Mouse (Mus musculus): ENCODE results near the gene Gm12830. TPM values are rescaled to one million over a fixed set of nuclear protein-coding genes. Genes with fewer than 3 reads are reported as not detected.

Gene Gm12830
- polyA plus RNA-seq (2015; fragmentation: Illumina TruSeq; extraction: RNeasy Lipid Tissue Mini Kit (QIAGEN cat#74804); ENCODE audit: insufficient read depth, low read depth, low replicate concordance), result not detected

GRCm38 (mm10) chr4:114821567-114822192, at the start of gene Gm12830:
Gene Gm12830 (plus strand): TSS chr4:114821722.

Other genes with a start within 250 kb of the Gm12830 start
- not detected for gene Foxd2, start 87.2 kb downstream of the Gm12830 start, polyA plus RNA-seq (2015; fragmentation: Illumina TruSeq; extraction: RNeasy Lipid Tissue Mini Kit (QIAGEN cat#74804); ENCODE audit: insufficient read depth, low read depth, low replicate concordance)
- gene Foxe3, start 104.3 kb downstream of the Gm12830 start, polyA plus RNA-seq (2015; fragmentation: Illumina TruSeq; extraction: RNeasy Lipid Tissue Mini Kit (QIAGEN cat#74804); ENCODE audit: insufficient read depth, low read depth, low replicate concordance), result not detected
- 9.2 TPM for gene Cmpk1, start 165.5 kb downstream of the Gm12830 start, polyA plus RNA-seq (2015; fragmentation: Illumina TruSeq; extraction: RNeasy Lipid Tissue Mini Kit (QIAGEN cat#74804); ENCODE audit: insufficient read depth, low read depth, low replicate concordance)
- not detected for gene Stil, start 178.4 kb downstream of the Gm12830 start, polyA plus RNA-seq (2015; fragmentation: Illumina TruSeq; extraction: RNeasy Lipid Tissue Mini Kit (QIAGEN cat#74804); ENCODE audit: insufficient read depth, low read depth, low replicate concordance)
- gene Tal1, start 234.7 kb downstream of the Gm12830 start, polyA plus RNA-seq (2015; fragmentation: Illumina TruSeq; extraction: RNeasy Lipid Tissue Mini Kit (QIAGEN cat#74804); ENCODE audit: insufficient read depth, low read depth, low replicate concordance), result 1.3 TPM